Mouse (Mus musculus) mesoderm, embryonic 11.5 days (tissue): ENCODE data around the gene Map6.

Experiments used
- DNase-seq: peaks from one replicate; pipeline ENCODE4 v3.0.0-alpha.2; 2012; ENCODE audit warnings: low read depth, low spot score

Gene Map6

DNA sequence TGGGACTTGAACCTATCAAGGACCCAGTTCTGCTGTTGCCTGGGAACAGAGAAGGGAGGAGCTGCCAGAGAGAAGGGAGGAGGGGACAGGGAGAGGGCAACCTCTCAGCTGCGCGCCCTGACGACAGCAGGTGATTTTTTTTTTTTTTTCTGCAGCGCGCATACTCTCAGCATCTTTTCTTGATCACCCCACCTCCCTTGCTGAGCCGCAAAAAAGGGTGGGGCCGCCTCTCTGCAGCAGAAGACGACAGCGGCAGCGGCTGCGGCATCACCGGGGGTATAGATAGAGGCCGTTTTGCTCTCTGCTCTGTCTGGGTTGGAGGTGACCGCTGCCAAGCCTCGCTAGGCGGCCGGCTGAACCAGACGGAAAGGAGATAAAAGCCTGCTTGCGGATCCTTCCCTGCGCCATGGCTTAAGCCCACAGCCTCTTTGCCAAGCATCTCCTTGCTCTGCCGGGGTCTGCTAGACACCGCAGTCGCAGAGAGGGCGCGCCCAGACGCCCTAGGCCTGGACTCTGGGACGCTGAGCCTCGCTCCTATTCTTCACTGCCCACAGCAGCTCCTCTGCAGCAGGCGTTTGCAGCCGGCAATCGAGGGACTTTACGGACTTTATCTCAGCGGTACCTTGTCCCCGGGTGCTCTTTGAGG, at the start of gene Map6:
Gene Map6 (plus strand): TSS at position 197 of the 646 bp plus-strand sequence.
- peak; percentile 64 for DNase-seq

DNA sequence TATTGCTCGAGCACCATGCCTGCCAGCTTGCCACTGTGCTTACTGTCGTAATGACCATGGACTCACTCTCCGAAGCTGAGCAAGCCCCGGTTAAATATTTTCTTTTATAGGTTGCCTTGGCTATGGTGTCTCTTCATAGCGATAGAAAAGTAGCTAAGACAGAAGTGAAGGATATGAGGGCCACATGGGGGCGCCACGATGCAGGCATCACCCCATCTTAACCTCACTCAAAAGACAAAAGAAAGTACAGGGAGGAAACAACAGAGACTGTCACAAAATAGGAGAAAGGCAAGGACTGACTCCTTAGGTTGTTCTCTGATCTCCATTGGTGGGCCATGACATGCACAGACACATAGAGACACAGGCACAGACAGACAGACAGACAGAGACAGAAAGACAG, 43.0 kb upstream of the Map6 start:
- no peak for DNase-seq

DNA sequence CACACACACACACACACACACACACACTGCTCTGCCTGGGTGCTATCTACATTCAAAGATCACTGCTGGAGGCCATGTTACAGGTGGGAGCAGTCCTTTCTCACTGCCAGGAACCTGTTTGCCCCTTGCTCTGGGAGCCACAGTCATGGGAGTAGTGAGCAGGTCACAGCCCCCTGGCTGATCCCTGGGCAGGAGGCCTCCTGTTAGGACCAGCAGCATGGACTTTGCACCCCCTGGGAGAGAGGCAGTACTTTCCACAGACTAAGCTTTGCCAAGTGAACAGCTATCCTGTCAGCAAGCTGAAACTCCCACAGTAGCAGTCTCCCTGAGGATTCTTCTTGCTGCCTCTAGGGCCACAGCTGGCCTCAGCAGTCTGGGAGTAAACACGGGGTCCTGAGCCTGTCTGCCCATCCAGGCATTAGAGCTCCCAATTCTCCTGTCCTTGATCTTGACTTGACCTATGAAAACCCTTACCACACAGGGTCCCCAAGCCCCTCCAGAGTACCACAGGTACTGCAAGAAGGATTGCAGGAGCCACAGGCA, 42.5 kb upstream of the Map6 start:
- DNase-seq: no peak

DNA sequence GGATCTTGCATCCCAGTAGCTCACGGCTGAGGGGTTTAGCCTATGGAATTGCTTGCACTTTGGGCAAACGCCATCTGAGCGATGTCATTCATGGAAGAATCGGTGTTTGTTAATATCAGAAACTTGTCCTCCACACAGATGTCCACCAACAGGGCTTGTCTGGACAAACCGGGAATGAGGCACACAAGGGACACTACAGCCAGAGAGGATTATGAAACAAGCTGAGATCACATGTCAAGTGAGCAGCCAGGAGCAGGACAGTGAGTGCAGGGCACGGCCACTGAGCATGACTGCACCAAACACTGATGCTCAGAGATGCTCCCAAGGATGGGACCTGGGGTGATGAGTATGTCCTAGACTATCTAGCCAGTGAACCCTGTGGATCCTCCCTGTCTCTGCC, 41.8 kb upstream of the Map6 start:
- DNase-seq: no peak

DNA sequence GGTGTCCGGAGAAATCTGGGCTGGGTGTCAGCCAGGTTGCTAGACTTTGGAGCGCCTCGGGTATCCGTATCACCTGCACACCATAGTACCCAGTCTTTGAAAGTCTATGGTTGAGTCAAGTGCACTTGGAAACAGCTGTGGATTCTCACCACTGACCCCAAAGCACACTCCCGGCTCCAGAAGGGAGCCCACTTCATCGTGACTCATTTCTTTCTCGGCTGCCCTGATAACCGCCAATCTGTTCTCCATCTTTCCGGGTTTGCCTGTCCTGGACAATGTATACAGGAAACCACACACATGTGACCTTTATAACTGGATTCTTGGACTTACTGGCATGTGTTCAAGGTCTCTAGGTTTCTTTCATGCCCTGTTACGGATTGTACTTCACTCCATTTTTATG, 40.6 kb upstream of the Map6 start:
- no peak for DNase-seq

DNA sequence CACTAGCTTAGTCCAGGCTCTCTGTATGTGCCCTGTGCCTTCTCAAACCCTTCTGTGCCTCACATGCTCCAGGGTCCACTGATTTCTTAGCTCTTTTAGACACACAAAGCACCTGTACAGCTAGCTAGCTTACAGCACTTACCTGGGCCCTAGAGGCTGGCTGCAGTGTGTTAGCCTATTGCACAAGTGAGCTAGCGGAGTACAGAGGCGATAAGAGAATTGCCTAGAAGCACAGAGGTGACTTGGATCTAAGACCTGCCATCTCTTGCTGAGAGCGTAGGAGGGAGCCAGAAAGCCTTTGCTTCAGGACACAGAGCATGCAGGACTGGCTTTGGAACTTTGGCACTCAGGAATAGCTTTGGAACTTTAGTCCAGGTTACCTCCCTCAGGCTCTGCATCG, 40.0 kb upstream of the Map6 start:
- DNase-seq: no peak

DNA sequence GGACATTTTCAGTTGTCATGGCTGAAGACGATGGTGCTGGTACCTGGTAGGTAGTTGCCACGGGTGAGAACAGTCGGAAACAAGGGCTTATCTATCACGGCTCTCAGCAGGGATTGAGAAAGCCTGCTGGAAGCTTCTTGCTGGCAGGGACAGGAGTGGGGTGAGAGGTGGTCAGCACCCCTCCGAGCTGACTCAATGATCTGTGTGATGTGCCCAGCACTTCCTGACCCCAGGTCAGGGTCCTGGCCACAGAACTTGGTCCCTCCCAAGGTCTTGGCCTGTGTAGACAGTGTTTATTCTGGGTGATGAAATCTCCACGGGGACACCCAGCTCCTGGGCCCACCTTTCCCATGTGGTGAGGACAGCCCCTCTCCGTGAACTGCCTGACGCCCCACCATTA, 38.4 kb upstream of the Map6 start:
- DNase-seq: no peak

DNA sequence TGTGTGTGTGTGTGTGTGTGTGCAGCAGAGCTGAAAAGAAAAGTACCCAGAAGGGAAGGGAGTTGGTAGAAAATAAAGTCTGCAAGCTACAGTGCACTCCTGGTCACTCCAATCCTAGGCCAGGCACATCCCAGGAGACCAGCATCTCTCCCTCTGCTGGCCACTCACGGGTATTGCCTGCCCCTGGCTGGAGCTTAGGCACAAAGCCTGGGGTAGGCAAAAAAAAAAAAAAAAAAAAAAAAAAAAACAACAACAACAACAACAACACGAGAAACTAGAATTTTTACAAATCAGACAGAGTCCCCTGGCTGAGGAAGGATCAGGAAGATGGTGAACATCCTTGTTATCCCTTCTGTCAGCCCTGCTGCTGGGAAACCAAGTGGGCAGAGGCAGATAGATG, 37.8 kb upstream of the Map6 start:
- DNase-seq: peak; percentile 66

DNA sequence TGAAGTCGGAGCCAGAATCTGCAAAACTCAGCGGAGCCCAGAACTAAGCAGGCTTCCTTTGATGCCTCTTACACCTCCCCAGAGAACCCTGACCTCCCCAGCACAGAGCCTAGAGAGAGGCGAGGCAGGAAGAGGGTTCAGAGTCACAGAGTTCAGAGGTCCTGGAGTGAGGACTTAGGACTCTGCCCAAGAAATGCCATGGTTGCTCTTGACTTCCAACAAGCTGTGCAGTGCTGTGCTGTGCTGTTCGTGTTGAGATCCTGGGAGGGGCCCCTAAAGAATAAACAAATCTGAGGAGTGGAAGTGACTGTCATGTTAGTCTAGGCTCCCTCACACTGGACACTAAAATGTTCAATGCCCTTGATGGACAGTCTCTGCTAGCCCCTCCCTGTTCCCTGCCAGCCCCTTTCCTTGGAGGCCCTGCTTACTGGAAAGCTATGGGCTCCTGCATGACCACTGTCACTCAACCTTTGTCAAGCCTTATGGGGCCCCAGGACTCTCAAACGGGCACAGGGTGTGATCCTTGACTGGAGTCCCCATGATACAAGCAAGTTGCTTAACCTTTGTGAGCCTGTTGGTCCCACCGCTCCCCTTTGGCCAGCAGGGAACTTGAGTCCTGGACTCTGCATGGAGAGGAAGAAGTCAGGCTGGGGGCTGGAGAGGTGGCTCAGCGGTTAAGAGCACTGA, 37.0 kb upstream of the Map6 start:
- DNase-seq: no peak

DNA sequence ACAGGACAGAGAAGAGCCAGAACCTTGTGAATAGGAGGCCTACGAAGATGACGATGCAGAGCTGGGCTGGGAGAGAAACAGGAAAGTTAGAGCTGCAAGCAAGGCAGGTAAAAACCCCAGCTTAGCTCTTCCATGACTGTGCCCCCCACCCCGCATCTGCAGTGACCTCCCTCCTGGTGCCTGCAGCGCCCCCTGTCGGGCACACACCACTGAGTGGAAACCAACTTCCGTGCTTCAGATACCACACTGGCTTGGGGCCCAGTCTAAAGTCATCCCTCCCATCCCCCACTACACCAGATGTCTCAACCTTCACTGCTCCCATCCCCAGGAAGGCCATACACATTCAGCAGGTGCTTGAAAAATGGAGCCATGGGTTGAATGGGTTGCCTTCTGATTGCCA, 34.7 kb upstream of the Map6 start:
- no peak for DNase-seq

DNA sequence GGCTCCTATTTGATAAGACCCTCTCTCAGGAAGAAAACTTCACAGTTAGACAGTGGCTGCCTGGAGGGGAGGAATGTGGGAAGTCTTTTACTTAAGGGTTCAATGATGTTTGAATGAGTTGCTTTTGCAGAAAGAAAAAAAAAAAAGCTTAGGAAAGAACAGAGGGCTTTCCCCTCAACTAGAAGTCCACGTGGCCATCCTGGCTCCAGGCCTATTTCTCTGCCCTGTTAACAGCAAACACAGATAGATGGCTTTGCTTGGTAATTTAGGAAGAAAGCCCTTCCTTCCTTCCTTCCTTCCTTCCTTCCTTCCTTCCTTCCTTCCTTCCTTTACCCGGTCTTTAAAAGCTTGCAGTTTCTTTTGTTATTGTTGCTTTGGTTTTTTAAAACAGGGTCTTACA, 32.3 kb upstream of the Map6 start:
- no peak for DNase-seq

DNA sequence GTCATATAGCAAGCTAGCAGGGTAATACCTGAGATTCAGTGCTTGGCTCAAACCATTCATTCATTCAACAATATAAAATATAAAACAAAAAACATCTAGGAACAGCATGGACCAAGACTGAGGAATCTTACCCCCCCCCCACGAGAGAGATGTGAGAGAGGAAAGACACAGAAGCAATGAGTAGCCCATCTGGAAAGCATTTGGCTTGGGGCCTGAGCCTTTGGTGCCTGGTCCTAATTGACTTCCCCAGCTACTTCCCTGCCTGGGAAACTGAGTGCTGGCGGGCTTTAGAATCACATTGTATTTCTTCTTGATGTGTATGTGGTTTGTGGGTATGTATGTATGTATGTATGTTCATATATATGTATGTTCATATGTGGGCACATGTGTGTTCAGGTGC, 31.6 kb upstream of the Map6 start:
- no peak for DNase-seq

DNA sequence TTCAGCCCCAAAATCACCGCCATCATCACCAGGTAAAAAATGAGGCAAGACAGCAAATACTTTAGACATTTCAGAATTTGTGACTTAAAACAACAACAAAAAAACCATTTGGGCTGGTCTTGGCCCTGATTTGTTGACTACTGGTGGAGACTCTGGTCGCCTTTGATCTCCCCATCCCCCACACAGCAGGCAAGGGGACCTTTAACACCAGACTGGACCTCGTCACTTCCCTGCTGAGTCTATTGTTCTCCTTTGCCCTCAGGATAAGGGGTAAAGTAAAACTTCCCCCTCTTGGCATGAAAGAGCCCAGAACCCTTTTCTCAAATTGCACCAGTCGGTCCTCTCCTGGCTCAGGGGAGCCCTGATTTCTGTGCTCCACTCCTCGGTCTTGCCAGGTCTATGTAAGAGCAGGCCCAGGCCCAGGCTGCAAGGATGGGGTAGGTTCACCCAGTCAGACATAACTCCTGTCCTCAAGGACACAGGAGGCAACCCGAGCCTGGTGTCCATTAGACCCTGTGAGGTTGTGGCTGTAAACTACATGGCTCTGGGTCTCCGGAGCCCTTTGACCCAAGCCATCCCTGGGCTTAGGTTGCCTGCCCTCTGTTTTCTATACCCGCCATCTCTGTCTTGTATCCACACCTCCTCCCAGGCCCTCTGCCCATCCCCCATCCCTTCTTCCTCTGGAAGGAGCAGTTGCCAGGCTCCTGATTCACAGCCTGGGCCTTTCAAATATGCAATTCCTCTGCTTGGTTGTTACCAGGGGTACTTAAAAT, 30.2 kb upstream of the Map6 start:
- peak; percentile 47 for DNase-seq

DNA sequence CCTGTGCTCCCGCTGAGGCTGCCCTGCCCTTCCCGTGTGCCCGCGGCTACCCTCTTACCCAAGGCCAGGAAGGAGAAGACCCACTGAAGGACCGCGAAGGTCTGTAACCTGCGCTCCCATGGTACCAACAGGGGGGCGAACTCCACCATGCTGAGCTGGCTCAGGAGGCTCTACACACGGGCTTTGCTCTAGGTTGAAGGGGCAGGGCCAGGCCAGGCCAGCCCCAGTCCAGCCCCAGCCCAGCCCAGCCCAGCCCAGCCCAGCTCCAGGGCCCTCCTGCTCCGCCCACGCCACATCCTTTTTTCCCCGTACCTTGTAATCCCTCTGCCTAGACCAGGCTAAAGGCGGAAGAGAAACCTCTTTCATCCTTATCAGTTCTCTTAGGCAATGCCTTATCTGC, 28.8 kb upstream of the Map6 start, which contains the start of gene Mogat2:
Gene Mogat2 (minus strand): TSS at position 203 of the 400 bp plus-strand sequence.
- DNase-seq: no peak

DNA sequence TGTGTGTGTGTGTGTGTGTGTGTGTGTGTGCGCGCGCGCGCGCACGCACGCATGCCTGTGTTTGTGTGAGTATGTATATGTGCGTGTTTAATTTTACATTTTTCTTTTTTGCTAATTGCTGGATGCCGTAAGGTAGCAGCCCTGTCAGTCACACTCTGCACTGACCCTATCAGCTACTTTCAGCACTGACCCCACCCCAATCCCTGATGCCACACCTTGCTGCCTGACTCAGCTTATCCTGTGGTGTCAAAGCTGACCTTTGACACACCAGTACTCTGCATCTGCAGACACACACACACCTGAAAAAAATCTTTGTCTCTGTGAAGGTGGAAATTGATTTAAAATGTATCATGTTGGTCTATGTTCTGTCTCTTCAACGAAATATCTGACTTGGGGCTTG, 25.1 kb upstream of the Map6 start:
- DNase-seq: no peak

DNA sequence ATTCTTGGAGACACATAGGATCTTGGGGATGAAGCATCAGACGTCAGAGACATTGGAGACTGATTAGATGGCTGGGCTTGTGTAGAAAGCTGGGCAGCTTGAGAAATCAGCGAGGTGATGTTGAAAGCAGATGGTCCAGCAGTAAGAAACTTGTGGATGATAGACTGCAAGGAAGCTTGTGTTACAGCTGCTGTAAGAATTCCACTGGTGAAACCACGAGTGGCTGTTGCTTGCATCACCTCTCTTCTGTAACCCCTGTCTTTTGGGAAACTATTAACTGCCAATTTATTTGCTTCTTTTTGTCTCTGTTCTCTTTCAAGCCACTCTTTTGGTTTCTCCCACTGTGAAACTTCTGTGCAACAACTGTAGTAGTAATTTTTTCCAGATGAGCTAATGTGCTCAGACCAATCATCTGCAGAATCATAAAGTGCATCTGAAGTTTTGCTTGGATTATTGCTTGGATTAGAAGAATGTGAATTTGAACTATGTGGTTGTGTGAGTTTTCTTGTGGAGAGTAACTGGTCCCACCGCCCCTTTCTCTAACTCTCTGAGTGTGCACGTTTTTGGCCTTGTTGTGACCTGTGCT, 19.0 kb upstream of the Map6 start:
- DNase-seq: no peak

DNA sequence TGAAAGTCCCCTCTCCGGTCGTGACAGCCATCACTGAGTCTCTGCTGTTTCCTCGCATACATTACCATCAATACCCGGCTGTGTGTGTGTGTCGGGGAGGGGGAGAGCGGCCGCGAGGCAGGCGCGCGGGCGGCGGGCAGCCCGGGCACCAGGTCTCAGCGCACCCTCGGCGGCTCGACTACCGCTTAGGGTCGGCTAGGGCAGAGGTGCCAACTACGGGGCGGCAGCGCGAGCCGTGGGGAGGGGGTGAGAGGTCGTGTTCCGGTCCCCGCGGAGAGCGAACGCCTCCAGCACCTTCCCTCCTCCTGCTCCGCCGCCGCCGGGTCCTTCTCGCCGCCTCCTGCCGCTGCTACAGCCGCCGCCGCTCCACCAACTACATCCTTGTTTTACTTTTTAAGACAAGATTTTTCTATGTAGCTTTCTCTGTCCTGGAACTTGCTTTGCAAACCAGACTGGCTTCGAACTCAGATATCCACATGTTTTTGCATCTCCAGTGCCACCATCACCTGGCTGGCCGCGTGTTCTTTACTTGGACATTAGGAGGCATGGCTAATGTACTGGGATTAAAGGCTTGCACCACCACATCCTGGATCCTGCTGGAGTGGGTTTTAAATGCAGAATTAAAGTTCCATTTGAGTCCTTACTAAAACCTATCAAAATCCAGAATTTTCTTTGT, 18.2 kb upstream of the Map6 start:
- no peak for DNase-seq

DNA sequence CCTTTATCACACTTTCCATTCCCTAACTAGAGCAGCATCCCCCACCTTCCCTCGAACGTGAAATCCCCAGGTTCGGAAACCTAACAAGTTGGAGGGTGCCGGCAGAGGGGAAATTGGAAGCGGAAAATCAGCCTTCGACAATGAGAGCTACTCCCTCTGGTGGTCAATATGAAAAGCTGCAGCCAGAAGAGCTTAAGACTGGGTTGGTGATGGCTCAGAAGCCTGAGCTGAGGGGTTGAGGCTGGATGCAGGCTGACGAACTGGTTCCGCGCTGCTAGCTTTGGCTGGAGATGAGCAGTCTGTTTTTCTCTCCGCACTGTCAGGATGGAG, 17.7 kb upstream of the Map6 start:
- DNase-seq: peak; percentile 80

DNA sequence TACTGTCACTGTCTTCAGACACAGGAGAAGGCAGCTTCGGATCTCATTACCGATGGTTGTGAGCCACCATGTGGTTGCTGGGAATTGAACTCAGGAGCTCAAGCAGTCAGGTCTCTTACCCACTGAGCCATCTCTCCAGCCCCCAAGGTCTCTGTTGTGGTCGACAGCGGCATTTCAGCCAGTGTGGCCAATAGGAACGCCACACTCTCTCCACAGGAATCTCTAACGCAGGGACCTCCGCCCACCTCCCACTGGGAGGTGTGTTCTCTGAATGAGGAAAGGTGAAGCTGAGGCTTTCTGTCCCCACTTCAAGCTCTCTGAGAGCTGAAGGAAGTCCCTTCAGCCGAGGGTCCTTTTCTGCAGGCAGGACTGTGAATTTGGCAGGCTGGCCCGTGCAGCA, 16.9 kb upstream of the Map6 start:
- no peak for DNase-seq

DNA sequence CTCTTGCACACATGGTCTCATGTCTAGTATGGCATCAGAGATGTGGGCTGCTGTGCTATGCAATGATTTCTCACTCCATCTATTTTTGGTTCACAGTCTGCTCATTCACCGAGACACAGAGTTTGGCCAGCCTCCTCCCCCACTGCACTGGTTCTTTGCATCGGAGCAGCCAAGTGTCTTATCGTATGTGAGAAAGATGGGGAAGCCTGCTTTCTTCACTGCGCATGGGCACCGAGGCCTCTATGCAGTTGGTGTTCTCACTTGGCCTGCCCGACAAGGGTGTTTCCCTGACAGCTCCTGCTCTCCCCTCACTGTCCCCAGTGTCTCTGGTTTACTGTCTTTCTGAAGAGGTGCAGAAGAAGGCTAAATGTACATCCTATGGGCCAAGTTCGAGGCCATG, 12.2 kb upstream of the Map6 start:
- no peak for DNase-seq

DNA sequence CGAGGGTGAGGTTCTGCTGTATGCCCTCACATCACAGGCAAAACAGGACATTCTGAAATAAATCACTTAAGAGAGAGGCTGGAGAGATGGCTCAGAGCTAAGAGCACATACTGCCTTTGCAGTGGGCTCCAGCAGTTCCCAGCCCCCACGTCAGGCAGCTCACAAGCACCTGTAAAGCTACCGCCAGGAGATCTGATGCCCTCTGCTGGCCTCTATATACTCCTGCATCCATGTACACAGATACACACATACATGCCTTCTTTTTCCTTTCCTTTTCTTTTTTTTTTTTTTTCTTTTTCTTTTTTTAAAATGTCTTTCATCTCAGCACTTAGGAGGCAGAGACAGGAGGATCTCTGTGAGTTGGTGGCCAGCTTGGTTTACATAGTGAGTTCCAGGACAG, 5.3 kb upstream of the Map6 start:
- DNase-seq: no peak

DNA sequence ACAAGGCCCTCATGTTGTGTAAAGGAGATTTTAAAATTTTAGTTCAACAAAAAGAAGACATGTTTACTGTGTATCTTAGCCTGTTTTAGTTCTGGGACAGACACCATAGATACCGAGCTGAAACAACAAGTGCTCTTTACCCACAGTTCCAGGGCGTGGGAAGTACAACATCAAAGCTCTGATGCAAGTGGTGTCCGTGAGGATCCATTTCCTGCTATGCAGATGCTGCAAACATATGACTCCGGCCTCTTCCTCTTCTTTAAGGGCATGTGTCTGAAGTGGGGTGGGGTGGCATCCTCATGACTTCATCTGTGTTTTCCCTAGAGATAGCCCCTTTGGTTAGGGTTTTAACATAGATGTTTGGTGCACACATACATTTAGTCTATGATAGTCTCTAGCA, 3.7 kb upstream of the Map6 start:
- no peak for DNase-seq
